Mouse (Mus musculus) cerebellum, adult 2 months (tissue): Measurements from ENCODE around the gene Kcnh1.

ENCODE experiments used
- CTCF ChIP-seq: fragments of 200-500 bp; IDR thresholded peaks from 2 replicates; pipeline ENCODE4 v1.5.1; 2011; ENCODE audit warnings: low read depth, mild to moderate bottlenecking, control low read depth, low read length, moderate library complexity, borderline replicate concordance; ENCODE audit not compliant: insufficient read depth
- POLR2A ChIP-seq: fragments of 200-500 bp; IDR thresholded peaks from 2 replicates; pipeline ENCODE4 v1.6.1; 2011; ENCODE audit warnings: low read length, control low read depth, borderline replicate concordance; ENCODE audit not compliant: insufficient read depth

- no peak for TF ChIP-seq POLR2A
- TF ChIP-seq CTCF, result no peak
Measured at GRCm38 (mm10) chr1:192202936-192203335, 12.4 kb downstream of the Kcnh1 start.
